Mouse (Mus musculus): ENCODE measurements at regions not wholly inside any gene's neighbourhood (a gene's known extent, or its start where the extent isn't known, plus 50 kb on each side); places are given as distances from the start of the nearest gene placed in this dataset.

- no peak for DNase-seq (ENCODE audit: low read depth, low spot score)
Measured at GRCm38 (mm10) chr9:23127338-23128017, 95.4 kb upstream of the Bmper start.

DNA sequence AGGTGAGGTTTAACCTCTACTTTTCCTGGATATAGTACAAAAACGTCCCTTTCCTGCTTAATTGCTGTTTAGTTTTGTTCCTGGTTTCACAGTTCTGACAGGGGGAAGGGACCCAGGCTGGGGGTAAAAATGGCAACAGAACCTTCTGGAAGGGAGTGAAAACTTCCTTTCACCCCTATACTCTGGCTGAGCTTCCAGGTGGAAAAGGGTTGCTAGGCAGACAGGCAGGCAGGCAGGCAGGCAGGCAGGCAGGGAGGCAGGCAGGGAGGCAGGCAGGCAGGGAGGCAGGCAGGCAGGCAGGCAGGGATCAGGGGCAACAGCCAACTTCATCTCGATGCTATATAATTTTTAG, 94.9 kb upstream of the Bmper start:
- DNase-seq (ENCODE audit: low read depth, low spot score): no peak

DNA sequence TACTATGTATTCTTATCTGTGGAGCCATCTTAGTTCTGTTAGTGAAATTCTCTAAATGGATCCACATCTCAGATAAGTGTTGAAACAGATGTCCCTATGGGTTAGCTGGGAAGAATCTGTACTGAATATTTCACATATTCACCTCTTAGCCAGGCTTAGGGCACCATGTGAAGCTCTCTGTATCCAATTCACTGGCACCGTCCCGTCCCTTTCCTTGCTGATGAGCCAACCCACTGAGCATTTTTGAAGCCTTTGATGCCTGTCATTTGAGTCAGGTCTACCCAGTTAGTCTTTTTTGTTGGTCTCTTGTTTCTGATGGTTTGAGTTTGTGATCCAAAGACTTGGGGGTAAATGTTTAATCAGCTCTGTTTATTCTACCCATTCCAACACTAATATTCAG, 88.9 kb upstream of the Bmper start:
- no peak for DNase-seq (ENCODE audit: low read depth, low spot score)

DNA sequence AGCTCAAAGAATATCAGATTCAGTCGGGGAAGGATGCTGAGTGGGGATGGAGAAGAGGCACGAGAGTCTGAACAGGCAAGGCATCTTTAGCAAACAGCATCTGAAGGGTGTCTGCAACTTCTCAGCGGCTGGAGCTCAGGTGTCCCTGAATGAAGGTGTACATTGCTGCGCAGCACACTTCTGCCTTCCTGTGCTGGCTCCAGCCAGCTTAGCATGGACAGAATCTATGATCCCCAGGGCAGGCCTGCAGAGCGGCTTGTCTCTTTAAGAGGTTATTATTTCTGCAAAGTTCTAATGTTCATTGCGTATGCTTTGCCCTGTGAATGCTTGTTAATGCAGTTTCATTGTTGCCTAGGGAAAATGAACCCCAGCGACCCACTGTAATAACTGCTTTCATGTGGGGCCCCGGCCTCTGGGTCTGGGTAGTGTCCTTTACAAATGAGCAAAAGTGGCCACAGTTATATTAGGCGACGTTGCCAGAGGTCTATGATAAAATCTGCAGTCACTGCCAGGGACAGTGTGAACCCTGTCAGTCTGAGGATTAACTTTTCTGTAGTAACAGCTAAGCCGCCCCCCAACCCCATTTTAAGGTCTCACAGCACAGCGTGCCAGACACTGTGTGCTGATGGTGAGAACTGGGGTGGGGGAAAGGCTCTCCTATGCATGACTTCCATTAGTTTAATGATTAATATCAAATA, 88.3 kb upstream of the Bmper start:
- DNase-seq (ENCODE audit: low read depth, low spot score): no peak

- no peak for DNase-seq (ENCODE audit: low read depth, low spot score)
Measured at GRCm38 (mm10) chr9:23136511-23136910, 86.4 kb upstream of the Bmper start.

DNA sequence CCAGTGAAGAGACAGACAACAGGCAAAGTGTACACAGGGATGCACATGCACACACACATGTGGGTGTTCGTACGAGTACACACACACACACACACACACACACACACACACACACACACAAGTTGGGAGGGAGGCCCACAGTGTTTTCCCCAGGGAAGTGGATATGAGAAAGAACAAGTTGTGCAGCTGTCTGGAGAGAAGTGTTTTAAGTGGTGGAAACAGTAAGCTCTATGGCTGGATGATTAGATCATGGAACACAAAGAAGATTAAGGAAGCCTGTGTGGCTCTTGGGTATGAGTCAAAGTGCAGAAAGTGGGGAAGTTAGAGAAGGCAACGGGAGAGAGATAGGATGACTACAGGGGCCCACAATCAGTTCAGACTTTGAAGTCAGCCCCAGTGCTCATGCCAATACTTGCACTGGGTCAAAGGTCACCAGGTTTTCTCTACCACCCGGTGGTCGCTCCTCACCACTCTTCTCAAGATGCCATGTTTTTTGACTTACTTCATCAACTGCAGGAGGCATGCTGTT, 85.1 kb upstream of the Bmper start:
- no peak for DNase-seq (ENCODE audit: low read depth, low spot score)

DNA sequence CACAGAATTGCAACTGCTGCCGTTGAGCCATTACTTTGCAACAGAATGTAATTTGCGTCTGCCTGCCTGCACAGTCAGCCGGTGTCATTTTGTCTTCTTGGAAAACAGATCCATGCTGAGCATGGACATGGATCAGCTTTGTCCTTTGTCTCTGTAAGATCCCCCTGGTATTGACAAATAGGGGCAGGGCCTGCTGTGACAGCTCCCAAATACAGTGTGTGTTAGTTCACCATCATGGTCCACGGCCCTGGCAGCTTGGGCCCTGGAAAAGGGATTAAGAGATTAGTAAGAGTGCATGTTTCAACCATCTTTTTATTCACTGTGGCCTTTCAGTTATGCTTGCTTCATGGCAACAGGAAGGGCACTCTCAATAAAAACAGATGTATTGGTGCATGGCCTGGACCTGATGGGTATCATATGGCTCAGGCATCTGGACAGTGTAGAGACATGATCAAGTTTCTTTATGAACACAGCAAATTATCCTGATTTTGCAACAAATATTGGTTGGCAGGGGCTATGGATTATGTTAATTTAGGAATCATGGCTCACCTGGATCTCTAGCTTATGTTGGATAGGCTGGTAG, 83.2 kb upstream of the Bmper start:
- DNase-seq (ENCODE audit: low read depth, low spot score): no peak

DNA sequence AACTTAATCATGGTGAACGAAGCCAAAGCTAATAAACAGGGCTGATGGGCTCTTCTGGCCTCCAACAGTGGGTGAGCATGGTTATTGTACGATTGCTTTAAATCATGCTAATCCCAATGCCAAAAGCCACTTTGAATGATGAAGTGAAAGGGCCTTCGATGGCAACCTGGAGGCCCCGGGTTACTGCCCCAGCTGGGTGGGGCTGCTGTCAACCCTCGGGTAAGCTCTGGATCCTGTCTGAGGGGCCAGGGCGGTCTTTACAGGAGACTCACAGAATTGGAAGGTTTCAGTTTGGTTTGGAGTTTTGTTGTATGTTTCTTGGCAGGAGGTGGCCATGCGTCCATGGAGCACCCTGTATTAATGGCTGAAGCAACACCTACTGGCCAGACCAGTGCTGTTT, 78.6 kb upstream of the Bmper start:
- no peak for DNase-seq (ENCODE audit: low read depth, low spot score)

DNA sequence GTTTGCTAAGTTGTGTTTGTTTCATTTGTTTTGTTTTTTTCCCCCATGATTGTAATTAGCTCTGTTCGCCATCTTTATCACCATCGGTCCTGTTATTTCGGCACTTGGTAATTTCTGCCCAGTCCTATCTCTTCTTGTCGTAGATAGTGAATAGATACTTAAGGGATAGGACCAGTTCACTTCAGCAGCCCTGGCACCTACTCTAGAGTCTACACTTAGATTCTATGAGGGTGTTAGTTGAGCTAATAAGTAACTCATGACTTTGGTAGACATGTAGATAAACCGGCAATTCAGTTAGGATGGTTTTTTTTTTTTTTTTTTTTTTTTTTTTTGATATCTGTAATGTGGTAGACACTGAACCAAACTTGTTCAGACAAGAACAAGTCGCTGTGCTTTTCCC, 72.5 kb upstream of the Bmper start:
- no peak for DNase-seq (ENCODE audit: low read depth, low spot score)

DNA sequence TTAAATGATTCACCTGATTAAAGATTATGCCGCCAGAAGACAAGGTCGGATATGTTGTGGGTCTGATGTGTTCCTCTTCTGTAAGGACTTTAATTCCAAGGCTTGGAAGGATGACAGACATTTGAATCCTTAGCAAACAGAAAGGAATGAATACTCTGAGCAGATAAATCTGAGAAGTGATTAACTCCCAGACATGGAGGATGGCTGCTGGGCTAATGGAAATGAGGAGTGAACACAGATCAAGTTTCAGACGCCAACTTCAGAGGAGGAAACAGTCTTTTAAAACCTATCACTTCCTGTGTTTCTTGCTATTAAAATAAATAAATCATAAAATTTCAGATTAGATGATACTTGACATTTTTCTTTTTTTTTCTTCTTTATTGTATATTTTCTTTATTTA, 72.0 kb upstream of the Bmper start:
- DNase-seq (ENCODE audit: low read depth, low spot score): no peak

DNA sequence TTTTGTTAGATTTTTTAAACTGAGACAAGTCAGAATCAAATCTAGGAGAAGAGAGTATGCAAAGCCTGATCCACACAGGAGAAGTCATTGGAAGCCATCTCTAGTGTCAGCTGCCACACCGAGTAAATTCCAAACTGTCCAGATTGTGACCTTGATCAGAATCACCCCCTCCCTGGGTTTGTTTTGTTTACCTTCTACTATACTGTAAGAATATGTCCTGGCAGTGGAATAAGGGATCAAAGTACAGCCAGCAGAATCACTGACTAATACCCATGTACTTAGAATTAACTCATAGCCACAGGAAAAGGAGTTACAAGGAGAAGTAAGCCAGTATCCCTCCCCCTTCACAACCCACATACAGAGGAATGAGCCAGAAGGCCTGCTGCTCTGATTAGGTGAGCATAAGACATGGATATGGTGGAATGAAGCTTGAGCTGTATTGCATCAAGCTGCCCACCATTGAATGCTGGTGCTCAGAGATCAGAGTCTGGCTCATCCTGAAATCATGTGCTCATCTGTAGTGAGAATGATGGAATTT, 70.9 kb upstream of the Bmper start:
- DNase-seq (ENCODE audit: low read depth, low spot score): no peak

DNA sequence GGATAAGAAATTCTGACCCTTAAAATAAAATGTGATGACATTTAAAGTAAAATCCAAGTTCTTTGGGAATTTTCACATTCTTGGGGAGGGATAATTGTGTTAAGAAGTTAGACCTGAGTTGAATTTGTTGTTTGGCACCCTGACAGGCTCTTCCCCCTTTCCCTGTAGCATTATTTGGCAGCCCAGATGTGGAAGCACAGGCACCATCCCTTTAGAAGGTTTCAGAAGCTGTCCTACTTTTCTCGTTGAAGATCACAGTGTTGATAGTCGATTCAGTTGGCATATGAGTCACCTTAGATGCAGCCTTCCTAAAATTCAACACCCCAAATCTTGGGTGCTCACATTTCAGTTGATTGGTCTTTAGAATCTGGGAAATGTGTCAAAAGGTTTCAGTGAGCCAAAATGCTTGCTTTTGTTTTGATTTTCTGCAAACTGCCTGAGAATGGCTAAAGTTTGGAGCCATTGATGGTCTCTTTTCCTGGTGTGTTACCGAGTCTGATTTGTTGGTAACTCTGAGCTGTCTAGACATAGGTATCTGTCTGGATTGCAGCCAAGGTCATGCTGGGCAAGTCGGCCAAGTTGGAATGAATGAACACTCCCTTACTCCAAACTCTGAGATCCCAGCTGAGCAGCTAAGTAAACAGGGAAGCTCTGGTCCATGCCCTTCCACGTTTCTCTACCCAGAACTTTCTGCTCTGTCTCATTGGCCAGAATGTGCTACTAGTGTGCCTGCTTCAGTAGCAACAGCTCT, 65.9 kb upstream of the Bmper start:
- DNase-seq (ENCODE audit: low read depth, low spot score): no peak

DNA sequence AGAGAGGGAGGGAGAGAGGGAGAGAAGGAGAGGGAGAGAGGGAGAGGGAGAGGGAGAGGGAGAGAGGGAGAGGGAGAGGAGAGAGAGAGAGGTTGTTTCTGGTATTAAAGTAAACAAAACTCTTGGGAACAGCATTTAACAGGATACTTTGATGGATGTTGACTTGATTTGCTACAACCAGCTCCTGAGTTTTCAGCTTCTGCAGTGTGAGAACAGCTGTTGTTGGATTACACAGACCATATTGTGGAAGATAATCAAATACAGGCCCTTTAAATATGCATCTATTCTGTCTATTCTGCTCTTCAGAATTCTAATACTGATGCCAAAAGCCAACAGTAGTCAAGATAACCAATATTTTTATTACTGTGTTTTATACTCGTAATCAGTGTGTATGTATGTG, 64.4 kb upstream of the Bmper start:
- no peak for DNase-seq (ENCODE audit: low read depth, low spot score)

DNA sequence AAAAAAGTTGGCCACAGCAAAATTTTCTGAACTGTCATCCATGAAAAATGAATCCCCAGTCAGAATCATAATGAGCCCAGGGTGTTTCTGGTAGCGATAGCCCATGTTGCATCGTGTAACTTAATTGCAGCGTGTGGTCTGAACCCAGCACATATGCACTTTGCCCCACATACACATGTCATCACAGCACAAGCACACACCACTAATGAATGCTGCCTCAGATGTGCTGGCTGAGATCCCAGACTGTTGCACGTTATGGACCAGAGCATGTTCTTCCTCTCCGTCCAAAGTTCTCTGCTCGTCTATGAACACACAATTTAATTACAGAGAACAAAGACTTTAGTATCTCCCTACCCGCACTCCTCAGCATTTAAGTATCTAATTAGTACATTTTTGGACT, 61.5 kb upstream of the Bmper start:
- DNase-seq (ENCODE audit: low read depth, low spot score): no peak

GRCm38 (mm10) chr9:23167056-23167591, 55.8 kb upstream of the Bmper start:
- no peak for DNase-seq (ENCODE audit: low read depth, low spot score)

DNA sequence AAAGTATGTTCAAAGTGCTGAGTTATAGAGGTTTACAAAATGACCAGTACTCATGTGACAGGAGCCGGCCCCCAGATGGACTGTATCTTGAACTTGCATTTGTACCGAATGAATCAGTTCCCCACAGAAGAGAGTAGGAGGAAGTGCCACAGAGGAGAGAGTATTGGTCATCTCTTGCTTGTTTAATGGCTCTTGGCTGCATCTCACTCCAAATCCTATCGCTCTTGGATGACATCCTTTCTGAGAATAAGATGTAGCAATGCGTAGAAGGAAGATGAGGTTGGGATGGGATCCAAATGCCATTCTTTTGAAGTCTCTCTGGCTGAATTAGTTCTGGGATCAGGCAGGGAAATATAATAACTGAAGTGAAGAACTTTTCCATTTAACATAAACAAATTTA, 55.2 kb upstream of the Bmper start:
- DNase-seq (ENCODE audit: low read depth, low spot score): no peak

- no peak for DNase-seq (ENCODE audit: low read depth, low spot score)
Measured at GRCm38 (mm10) chr9:23168149-23168548, 54.7 kb upstream of the Bmper start.

DNA sequence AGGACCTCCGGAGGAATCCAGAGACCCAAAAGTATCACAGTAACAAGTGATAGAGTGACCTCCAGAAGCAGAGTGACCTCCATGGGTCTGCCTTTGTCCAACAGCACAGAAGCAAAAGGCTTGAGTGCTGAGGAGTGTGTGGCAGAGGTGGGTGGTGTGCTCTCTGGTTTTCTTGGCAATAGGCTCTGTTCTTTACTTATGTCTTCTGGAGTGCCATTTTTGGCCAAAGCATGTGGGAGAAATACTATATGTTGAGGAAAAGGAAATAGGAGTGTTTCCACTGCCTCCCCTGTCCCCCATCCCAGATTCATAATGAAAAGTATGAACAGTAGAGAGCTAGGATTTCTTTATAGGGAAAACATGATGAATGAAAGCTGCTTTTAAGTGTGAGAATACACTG, 51.5 kb upstream of the Bmper start:
- DNase-seq (ENCODE audit: low read depth, low spot score): no peak

Measured in retina, adult 2 months (tissue).